Mouse (Mus musculus) gastrocnemius, adult 18-20 months (tissue): ENCODE results near the gene Arhgap44. TPM values are rescaled to one million over a fixed set of nuclear protein-coding genes. Genes with fewer than 3 reads are reported as not detected.

ENCODE experiments used
- DNase-seq: peaks from one replicate; pipeline ENCODE4 v3.0.0; 2021; ENCODE audit warnings: low spot score
- microRNA-seq: library from miRNA; unstranded; fragments of <30 nt; microRNA quantifications from one replicate; pipeline ENCODE4 v1.2.0, GENCODE M21; 2021
- total RNA-seq, 2 experiments: library from RNA; stranded (reverse); gene quantifications; 2 replicates each; pipeline ENCODE4 v1.2.3; 2021

Gene Arhgap44
- total RNA-seq, 2 experiments from 2014 or later = 9.2 to 11.4 TPM

DNA sequence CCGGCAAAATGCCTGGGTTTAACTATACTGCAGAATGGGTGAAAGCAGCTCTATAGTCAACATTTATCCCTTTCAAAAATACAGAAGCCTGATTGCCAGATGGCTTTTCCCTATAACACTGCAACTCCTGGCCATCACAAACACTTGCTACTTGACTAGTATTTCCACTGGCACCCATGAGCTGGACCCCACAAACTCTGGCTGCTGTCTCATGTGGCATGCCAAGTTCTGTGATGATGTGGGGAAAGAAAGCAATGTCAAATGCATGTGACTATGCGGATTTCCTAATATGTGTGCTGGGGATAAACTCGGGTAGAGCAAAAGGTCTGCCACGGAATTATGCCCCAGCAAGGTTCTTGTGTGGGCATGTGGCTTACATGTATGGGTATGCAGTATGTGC is 156.7 kb downstream of the Arhgap44 start:
- DNase-seq = no peak

DNA sequence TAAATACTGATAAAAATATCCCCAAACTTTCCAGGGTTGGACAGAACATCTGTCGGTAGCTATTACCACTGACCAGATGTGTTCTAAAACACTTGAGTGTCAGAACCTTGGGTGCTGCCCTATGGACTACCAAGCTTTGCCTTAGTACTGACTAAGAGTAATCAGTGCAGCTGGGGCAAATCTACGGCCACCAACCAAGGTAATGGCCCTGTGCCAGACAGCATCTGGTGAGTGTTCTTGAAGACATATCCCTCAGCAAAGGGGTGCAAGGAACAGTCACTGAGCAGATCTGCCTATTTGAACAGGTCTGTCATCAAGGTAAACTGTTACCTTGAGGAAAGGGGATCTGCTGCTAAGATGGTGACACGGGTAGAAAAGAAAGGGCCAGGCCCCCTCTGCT is 157.9 kb downstream of the Arhgap44 start:
- no peak for DNase-seq

DNA sequence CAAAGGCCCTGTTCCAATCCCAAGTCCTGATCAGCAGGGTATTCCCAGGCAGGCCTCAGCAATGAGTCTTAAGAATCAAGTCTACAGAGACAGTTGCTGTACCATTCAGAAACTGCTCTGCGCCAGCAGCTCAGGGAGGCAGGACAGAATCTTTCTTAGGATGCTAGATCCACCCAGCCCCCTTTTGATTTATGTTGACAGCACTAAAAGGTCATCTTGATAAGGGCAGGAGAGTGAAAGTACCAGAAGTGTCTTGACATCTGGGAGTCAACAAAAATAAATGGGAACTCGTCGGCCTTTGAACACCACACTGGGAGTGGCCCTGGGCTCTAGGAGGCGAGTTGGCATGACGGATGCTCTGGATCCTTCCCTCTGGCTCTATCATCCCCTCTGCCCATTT is 159.2 kb downstream of the Arhgap44 start:
- no peak for DNase-seq

DNA sequence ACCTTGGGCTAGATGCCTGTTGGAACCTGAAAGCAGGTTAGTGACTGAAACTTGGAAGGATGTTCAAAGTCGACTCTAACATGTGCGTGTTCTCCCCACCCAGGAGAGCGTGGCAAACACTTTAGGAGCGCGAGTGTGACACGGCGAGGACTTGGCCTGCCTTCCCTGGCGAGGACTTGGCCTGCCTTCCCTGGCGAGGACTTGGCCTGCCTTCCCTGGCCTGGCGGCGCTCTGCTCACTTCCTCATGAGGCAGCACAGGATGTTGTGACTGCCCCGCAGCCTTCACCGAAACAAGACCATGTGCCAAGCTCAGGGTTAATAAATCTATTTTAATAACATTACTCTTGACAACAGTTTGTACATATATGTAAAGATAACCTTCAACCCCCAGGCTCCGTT is 161.0 kb downstream of the Arhgap44 start:
- peak; percentile 17 for DNase-seq

DNA sequence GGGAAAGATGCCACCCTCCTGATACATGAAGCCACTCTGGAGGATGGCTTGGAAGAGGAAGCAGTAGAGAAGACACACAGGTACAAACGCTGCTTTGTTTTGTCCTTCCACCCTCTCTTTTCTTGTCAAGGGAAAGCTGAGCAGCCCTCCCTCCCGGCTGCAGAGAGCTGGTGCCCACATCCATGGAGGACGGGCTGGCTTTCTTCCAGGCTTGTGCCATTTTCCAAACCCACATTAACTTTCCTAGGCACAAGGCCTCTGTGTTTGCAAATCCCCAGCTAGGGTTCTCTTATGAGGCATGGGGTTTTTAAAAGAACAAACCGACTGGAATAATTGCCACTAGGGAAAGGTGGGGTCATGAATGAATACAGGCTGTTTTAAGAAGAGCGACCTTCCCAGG is 163.1 kb downstream of the Arhgap44 start:
- no peak for DNase-seq

DNA sequence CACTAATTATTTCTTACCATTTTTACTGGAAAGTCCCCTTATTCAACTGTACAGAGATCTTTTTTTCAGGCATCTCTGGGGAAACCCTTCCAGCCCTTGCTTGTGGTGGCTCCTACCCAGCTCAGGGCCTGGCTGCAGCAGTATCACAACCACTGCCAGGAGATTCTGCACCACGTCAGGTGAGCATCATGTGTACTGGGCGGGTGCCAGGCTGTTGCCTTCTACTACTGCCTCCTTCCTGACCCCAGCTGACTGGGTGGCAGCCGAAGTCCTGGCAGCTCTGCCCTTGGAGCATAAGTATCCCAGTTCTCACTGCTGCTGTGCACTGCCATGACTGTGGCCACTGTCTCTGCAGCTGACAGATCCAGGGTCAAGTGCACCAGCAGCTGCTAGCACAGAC is 164.3 kb downstream of the Arhgap44 start:
- peak; percentile 19 for DNase-seq

DNA sequence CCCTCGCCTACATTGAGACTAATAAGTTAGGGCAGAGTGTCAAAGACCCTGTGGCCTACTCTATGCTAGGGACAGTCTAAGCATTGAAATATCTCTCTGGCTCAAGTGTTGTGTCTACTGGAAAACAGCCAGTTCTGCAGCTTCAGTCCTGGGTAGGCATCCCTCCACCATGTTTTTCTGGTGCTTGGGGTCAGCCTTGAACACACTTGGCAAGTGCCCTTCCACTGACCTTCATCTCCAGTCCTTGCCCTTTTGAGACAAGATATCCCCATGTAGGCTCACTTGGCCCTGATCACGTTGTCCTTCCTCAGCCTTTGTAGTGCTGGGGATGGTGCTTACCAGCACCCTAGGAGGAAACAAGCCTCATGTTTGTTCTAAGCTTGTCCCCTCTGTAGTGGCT is 174.2 kb downstream of the Arhgap44 start:
- DNase-seq = no peak

DNA sequence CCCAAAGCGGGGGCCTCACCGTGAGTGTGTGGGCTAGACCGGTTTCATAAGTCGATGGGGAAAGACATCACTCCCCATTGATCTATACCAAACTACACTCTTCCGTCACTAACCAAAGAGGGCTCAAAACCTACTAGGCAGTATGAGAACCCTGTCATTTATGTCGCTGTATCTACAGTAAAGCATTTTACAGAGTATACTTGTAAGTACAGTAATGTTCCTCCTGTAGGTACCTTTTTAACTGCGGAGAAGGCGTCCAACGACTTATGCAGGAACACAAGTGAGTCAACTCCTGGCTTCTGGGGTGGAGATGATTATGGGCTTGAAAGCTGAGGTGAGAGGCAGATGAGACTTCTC is 183.3 kb downstream of the Arhgap44 start:
- DNase-seq = no peak

DNA sequence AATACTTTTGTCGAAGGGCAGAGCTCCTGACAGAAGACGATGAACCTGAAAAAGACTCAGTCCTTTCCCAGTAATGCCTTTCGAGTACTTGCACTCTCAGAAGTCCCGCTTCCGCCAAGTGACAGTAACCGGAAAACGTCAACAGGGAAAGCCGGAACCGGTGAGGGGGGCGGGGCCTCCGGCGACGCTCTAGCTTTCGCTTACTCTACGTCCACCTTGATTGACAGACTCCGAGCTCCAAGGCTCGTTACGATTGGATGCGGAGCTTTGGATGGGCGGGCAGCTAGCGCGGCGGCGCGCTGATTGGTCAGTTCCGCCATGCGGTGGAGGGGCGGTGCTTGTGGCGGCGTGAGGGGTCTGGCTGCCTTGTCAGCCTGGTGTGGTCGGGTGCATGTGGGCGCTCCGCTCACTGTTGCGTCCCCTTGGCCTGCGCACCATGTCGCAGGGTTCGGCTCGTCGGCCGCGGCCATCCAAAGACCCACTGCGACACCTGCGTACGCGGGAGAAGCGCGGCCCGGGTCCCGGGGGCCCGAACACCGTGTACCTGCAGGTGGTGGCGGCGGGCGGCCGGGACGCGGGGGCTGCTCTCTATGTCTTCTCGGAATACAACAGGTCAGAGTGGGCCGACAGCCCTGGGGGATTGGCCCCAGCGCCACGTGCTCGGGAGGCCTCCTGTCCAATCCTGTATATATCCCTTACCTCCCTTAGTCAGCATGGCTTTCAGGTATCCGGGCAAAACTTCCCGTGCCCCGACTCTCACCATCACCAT is 183.9 kb downstream of the Arhgap44 start, which contains the start of gene Elac2:
Elac2 (plus strand) TSS at position 319 of the 769 bp plus-strand sequence.
- peak; percentile 97 for DNase-seq

DNA sequence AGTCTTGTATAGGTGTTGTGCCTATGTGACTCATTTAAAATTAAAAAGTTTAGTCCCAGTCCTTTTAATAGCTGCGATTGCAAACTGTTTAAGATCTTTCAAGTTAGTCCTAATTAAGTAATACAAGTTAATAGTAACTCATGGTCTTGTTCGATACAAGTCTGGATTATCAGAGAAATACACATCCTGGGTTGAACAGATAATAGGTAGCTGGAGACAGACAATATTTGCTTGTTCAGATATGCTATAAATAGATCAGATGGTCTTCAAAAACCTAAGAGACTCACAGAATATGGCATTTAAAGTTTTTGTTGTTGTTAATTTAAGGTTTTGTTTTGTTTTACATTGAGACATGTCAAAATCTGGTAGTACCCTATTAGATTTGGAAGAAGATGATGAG is 190.3 kb downstream of the Arhgap44 start:
- no peak for DNase-seq

DNA sequence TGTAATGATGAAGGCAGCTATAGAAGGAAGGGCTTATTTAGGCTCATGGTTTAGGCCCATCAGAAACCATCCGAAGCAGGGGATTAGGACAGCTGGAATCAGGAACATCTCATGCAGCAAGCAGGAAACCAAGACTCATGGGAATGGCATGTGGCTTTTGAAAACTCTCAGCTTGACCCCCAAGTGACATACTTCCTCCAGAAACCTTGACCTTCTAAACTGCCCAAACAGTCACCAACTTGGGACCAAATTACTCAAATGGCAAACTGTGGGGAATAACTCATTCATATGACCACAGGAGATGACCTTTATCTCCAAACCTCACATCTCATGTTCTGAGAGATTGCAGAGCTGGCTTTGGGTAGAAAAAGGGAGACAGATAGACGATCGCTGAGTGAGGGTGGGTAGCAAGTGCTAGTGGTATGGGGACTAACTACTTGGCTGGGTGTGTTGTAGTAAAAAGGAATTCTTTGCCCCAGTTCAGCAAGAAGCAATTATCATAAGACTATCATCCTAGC is 191.2 kb downstream of the Arhgap44 start:
- no peak for DNase-seq

DNA sequence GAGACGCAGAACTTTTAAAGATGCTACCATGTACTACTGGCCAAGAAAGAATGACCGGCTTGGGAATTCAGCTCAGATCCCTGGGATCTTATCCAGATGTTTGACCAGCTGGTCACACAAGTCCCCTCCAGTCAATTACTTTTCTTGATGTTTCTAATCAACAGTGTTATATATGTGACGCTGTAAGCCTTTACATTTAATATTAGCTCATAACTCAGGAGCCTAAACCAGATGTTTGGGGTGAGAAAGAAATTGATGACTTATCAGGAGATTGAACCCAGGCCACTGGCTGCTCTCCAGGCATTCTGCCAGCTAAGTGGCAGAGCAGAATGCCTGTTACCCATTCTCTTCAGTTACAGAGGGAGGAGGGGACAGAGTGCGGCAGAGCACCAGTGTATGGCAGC is 193.8 kb downstream of the Arhgap44 start:
- DNase-seq = no peak

DNA sequence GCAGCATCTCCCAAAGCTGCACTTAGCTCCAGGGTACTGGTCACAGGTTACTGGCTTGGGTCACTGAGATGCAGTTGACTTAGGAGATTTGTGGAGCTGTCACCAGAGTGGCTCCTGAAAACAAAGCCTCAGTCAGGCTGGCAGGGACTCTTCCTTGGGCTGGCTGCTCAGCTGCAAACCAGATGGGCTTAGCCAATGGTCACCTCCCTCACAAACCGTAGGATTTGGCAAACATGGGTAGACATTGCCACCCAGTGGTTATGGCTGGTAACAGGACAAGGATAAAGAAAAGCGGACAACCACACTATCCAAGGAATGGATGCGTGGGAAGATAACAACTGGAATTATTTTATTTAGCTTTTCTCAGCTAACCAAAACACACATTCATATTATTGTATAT is 194.3 kb downstream of the Arhgap44 start:
- DNase-seq = peak; percentile 56

DNA sequence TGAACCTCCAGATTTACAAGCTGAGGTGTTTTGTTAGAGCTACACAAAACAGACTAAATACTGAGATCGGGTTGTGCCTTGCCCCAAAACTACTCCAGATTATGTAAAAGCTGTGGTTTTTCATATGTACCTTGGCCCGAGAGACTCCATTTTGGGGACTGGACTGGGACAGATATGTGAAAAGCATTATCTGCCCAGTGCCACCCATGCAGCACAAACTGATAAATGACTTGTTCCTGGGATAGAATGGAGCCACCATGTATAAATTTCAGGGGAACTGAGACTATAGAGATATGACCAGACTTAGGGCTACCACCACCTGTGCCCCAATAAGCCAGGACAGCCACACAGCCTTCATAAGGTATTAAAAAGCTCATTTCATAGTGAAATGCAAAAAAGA is 200.1 kb downstream of the Arhgap44 start:
- no peak for DNase-seq

DNA sequence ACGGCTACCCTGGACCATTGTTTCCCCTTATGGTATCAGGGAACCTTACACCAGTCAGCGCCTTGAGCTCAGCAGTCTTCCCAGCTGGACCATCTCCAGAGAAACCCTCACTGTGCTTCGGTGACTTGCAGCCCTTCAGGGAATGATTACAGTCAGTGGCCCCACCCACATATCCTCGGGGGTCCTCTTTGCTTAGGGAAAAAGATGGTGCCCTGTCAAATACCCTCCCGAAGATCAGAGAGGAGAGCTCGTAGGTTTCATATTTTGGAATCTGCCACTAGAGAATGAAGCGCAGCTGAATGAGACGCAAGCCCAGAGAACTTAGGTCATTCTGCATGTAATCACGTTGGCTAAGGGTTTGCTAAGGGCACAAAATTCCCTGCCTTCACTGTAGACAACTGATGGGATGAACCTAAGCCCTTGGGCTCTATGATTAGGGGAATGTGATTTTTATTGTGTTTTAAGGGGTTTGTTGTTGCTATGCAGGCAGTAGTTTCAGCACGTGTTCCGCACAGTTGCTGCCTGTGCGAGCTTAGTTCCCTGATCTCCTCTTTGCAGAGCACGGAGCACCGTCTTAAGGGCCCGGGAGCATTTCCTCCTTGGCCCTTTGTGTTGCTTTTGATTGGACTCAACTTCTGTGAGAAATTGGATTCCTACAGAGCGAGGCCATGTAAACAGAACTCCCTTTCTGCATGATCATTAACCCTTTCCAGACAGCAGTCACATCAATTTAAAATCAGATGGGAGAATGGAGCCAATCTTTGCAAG is 205.6 kb downstream of the Arhgap44 start:
- no peak for DNase-seq

Small RNAs within 50 kb of the gene (microRNA-seq; reads per million reads assigned to microRNA genes)
- gene Gm25991 = not detected

Other genes with a start within 250 kb of the Arhgap44 start
- gene Elac2, start 183.9 kb downstream of the Arhgap44 start, total RNA-seq = 10 to 100 TPM; 18.0 to 18.6 TPM
- gene 1700086D15Rik, start 3.1 kb downstream of the Arhgap44 start, total RNA-seq = under 1 TPM in 1 of 2 experiments, not detected in 1; 0.21 TPM
- gene Myocd, start 107.0 kb upstream of the Arhgap44 start, total RNA-seq = 1 to 10 TPM; 1.1 to 1.2 TPM